Mouse (Mus musculus): Measurements from ENCODE around the gene Fam227b.

Gene Fam227b

DNA sequence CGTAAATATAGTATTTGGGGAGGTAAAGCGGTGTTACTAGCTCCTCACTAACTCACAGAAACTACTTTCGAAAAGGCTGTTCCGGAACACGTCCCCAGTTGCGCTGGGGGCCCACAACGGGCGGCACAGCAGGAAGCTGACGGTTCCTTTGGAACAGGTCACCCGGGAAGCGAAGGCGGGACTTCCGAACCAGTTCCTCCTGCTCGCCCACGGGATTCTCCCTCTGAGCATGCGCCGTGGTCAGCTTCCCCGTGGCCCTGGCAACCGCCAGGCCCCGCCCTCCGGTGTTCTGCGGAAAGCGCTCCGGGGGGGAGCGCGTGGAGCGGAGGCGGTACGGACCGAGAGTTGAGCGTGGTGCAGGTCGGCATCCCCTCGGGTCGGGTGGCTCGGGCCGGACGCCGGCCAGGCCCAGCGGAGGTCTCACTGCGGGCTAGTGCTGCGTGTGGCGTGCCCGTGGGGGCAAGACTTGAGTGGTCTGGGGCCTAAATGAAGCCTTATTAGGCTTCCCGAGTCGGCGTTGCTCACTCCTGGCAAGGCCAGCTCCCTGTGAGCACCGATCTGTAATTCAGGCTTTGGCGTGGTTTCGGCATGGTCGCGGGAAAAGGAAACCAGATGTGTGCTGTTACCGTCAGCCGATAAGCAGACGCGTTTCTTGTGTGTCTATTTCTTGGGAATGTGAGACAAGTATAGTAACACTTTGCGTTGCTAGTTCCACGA lies at the start of gene Fam227b, which contains the start of gene Dtwd1:
Gene Fam227b, minus strand, starts transcription at position 150 of the 717 bp plus-strand sequence.
Gene Dtwd1, plus strand, starts transcription at position 287 of the 717 bp plus-strand sequence.
- DNase-seq = peak; percentile 98

DNA sequence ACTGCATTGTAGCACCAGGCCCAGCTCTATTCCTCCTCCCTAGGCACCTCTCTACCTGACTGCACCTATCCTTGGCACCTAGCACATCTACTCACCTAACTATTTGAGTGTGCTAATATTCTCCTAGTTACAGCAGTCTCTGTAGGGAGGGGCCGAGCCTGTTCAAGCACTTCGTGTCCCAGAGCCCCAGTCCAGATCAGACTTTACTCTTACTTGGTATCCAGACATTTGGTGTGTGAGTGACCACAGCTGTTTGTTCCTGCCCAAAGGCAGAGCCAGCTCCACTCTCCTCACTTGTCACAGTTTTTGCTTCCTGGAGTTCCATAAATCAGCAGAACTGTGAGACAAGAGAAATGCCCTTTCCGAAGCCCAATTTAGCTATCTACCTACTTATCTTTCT lies 47.2 kb upstream of the Fam227b start:
- no peak for DNase-seq

DNA sequence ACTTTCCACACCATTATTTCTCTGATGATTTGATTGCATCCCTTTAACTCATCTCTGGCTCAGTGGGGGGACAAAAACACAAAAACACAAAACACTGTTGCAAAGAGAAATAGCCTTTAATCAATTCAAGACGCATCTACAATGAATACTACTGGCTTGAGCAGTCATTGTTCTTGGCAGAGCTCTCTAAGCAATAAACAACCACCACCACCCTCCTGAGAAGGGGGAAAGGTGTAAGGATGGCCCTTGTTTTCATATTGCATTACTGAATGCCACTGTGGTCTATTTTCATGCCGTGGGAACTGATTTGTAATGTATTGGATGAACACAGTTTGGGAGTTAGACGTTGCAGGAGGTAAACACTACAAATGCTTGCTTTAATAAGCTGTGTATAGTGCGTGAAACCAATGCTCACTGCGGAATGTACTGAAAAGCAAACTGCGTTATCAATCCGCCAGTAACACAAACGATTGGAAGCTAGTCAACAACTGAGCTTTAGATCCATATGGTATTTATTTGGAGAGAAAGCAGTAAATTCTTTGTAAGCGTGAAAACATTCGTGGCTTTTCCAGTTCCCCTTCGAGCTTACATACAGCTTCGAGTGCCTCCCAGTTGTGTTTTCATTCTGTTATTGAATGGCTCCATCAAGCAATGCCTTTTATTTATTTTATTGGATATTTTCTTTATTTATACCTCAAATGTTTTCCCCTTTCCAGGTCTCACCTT lies 44.0 kb upstream of the Fam227b start:
- no peak for DNase-seq

DNA sequence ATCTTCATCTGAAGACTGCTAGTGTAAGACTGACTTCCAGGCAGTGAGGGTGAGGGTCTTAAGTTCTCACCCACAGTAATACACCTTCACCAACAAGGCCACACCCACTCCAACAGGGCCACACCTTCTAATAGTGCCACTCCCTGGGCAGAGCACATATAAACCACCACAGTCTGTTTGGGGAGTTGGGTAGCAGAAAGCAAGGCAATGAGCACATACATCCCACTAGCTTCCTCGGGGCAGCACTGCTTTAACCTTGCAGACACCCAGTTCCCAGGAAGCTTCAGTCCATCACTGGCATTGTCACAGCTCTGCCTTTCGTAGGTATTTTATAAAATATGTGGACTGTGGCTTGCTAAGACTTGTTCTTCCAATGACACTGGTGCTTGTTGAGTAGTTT lies 40.3 kb upstream of the Fam227b start:
- DNase-seq = no peak

DNA sequence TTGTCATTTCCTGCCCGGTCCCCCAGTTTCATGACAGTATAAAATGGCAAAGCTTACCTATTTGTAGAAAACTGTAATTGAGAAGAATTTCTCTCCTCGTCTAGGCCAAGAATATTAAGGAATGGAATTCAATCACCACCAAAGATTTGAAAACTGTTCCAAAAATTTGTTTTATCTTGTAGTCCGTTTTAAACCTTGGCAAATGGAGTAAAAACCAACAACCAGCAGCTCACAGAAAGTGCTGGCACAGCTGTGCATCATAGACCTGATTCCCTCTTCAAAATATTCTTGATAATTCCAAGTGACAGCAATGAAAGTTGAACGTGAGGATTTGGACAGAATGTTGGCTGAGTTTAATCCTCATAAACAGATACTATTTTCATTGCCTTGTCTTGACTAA lies 39.5 kb upstream of the Fam227b start:
- no peak for DNase-seq

DNA sequence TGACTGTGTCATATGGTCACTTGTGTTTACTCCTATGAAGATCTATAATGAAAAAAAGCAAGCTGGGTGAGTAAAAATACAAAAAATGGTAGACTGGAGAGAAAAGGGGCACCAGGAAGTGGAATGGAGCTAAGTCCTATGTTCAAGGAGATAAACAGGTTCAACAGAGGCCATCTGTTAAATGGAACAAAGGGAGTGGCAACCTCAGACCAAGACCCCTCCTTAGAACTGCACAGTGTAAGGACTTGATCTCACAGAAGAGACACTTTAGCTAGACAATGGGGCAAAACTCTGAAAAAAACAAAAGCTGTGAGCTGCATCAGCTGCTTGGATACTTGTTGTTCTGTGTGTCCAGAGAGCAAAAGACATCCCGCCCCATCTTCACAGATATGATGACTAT lies 19.6 kb upstream of the Fam227b start:
- DNase-seq = no peak

DNA sequence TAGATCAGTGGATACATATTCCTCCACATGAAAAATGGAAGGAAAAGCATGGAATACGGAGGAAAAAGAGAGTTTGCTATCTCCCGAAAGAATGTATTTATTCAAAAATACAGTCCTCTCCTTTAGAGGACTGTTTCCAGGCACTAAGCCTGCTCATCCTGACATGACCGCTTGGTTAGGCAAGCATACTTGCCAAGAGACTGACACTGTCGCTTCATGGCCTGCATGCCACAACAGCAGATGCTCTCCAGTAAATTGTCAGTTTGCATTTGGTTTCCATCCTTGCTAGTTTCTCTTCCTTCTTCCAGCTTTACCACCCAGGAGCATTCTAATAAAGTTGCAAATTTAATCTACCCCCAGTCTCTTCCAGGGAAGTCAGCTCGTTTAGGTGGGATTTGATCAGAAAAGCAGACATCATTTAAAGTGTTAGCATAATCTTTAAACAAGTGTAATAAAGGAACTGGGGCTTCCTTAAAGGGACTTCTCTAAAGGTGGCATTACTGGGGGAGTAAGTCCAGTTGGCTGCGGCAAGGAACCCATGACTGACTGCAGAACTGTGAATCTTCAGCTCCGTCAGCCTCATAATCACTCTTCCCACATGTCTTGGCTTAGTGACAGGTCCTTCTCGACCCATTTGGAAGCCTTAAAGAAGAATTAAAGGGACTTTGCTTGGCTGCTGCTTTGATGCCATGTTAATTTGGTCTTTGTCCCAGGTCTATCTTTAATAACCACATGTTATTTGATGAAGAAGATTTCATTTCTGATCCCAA lies 15.2 kb upstream of the Fam227b start:
- no peak for DNase-seq

DNA sequence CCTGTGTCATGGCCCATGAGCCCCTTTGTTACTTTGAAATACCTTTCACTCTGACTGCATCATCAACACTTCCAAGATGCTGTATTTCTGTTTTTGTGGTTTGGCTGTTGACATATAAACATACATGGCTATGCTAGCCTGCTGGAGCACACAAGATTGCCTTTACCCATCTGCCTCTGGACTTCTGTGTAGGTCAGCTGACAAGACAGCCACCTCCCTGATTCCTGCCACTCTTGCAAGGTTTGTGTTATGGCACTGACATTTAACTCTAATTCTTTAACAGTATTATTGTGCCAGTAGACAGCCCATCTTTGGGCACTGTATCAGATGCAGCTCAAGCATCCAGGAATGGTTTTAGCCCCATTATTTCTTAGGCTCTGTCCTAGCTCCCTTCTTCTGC lies 14.5 kb upstream of the Fam227b start:
- no peak for DNase-seq

DNA sequence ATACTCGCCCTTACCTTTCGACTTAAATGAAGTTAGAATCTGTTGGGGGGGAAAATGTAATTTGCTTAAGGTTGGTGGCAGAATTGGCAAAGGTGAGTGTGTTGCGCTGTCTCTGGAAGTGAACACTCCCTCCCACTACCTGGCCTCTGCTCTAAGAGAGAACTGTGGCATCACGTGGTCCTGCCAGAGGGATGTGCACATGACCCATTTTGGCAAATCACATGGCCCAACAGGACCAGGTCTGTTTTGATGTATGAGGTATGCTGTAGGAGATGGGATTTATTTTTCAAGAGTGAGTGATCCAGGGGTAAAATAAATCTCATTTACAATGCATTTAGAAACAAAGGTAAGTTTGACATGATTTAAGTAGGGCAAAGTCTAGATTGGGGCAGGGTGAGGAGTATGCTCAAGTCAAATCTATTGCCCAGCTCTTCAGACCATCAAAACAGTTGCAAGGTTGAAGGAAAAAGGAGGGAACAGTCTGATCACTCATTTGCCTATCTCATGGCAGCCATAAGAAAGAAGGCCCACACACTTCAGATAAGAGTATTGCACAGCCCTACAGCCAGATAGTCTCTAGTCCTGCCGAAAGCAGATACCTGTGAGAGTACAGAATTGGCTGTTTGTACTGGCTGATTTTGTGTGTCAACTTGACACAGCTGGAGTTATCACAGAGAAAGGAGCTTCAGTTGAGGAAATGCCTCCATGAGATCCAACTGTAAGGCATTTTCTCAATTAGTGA lies 13.6 kb upstream of the Fam227b start:
- no peak for DNase-seq

DNA sequence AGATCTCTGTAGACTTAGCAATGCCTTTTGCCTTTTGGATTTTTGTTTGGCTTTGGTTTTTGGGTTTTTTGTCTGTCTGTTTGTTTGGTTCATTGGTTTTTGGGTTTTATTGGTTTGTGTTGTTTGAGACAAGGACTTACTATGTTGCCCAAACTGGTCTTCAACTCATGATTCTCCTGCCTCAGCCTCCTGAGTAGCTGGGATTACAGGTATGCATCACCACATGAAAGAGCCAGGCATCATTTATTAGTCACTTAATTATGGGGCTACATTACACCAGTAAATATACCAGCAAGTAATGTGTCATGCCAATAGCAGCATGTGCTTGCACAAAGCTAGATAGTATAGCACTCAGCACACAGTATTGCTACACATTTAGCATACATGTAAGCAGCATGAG lies 4.1 kb downstream of the Fam227b start:
- no peak for DNase-seq

DNA sequence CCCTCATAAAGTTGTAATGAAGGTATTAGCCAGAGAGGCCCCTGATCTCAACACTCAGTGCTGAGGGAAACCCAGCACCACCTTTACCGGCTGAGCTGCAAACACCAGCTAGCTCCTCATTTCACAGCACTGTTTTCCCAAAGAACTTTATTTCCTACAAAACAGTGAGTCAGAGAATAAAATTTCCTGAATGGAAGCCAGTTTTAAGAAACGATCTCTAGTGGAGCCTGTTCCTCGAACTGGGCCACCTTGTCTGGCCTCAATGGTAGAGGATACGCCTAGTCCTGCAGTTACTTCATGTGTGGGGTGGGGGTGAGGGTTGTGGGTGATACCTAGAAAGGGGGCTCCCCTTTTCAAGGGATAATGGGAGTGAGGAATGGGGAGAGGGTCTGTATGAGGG lies 57.2 kb downstream of the Fam227b start:
- no peak for DNase-seq

DNA sequence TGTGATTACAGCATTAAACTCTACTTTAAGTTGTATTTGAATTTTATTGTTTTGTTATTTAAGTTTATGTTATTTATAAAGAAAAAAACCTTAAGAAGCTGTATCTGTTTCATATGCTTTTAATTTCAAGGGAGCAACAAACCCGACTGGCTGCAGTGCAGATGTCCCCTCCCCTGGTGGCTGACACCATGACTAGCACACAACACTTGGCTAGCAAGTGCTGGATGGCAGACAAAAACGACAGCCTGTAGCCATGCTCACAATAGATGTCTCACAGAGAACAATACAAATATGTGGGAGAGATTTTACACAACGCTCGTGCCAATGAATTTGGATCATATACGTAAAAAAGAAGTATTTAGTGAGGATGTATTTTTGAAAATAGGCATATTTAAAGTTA lies 61.4 kb downstream of the Fam227b start:
- DNase-seq = peak; percentile 14

DNA sequence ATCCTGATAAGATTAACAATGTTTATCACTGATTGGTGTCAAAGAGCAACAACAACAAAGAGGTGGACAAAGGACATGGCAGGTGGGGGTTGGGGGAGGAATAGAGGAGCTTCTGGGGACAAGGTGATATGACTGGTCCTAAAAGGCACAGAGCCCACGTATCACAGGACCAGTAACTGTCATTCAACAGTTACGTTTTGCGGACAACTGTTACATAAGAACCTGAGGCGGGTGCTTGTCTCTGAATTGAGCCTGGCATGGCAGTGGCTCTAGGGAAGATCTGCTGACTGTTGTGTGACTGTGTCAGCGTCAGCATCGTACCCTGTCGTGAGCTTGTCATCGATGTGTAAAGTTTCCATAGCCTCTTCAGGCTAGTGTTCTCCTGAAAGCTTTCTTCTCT lies 65.6 kb downstream of the Fam227b start:
- no peak for DNase-seq

DNA sequence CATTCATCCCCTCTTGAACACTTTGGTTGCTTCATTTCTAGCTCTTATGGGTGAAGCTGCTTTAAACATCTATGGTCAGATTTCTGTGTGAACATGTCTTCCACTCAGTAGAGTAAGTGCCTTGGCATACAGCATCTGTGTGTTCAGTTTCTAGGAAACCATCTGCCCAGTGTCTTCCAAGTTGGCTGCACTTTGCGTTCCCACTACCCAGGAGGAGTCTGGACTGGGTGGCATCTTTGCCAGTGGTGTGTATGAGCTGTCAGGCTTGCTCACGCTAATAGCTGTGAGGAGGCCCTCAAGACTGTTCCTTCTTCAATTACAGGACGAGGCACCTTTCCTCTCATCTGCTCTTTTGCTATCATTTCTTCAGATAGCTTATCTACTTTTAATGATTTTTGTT lies 67.5 kb downstream of the Fam227b start:
- peak; percentile 48 for DNase-seq

DNA sequence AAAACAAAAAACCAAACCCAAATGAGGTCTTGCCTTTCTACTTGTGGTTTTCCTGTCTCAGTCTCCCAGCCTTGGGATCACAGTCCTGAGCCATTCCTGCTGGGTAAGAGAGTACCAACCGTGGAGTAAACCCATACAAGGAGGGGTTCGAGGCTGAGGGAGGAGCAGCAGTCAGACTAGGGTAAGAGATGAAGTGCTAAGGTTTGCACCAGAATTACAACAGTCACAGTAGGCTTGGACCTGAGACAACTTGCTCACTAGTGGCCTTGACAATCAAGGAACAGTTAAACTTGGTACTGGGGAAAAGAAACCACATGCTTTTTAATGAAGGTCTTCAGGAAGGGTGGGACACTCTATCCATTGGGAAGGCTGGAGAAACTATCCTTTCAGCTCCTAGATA lies 72.7 kb downstream of the Fam227b start:
- no peak for DNase-seq

DNA sequence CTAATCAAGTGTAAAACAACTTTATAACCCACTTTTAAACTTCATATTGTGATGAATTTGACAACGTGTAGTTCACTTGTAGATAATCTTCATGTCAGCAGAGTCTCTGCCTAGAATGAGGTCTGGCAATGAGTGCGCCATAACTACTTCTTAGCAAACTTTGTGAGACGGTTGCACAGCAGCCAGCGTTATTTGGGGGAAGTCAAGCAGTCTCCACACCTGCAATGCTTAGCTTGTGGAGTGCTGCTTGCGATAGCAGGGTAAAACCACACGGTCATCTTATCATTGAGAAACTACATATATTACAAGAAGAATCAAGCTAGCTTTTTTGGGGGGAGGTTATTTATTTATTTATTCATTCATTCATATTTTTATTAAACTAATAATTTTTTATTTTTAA lies 75.3 kb downstream of the Fam227b start:
- DNase-seq = no peak

DNA sequence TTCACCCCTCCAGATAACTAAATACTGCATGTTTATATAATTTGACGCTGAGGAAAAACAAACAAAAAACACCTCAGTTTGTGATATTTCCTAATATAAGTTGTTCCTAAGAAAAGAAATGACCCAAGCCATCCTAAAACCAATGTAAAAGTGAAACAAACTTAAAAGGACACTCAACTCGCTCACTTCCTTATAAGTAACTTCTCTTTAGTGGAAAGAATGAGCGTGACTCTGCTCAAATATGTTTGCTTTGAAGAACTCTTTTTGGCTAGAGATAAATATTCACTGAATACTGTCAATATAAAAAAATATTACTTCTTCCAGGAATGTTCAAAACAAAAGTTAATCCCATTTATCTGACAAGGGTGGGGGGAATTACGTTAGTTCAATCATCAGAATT lies 78.1 kb downstream of the Fam227b start:
- DNase-seq = no peak

DNA sequence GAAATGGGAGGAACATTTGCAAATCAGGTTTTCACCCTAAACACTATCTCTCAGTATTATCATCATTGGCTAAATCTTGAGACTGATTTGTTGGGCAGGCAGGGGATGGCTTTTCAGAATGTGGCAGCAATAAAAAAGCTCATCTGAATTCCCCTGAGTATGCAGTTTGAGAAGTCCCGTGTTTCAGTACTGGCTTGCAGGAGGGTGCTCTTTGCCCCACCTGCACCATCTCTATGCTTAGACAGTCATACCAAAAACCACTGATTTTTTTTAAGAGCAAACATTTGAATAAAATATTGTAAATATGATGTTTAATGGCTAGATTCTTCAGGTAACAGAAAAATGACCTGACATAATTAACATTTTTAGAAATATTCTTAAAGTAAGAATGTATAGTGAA lies 82.1 kb downstream of the Fam227b start:
- DNase-seq = no peak

DNA sequence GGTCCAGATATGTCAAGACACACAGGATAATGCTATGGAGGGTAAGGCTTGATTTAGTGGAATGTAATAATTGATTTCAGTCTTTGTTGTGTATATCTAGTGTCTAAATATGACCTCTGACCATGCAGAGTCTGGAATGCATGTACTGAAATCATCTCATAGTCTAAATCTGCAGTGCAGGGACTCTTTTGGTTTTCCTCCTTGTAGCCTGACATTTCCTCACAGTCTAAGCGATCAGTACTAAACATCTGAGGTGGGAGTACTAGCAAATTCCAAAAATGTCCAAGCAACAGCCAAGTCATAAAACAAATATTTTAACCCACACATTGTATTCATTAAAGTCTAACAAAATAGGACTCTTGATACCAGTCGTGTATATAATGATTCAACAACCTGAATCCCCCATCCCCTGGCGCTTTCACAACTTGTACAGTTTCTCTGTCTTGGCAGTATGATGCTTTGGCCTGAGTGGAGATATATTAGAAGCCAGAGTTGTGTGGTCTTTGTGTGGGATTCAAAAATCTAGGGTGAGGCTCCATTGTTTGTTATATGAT lies 86.4 kb downstream of the Fam227b start:
- DNase-seq = no peak

DNA sequence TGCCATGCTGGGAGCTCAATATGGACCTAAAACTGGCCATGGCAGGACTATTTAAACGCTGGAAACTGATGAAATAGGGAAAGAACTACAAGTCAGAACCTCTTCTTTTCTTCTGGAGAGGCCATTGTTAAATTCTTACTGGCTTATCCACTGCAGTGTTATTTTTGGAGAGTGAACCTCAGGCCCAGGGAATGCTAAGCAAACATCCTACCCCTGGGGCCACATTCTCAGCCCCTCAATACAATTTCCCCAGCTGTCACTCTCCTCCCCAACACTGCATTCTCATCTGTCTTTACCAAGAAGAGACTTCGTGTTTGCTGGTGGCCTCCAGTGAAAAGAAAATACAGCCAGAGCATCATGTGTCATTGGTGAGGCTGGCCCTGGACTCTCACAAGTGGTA lies 87.0 kb downstream of the Fam227b start:
- no peak for DNase-seq

DNA sequence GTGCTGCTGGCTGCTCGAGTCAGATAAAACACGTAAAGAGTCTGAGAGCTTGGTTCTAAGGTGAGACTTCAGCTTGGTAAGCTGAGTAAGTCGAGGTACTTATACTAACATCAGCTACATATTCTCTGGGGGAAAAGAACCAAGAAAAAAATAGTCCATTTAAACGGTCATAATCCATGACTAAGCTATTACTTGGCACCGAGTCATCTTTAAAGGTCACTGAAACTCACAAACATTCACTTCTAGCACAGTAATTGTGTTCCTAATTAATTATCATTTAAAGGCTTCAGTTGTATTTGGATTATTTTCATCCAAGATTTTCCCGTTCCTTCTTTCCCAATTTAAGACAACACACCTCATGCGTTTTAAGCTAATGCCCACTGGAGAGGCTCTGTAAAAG lies 88.9 kb downstream of the Fam227b start:
- no peak for DNase-seq

DNA sequence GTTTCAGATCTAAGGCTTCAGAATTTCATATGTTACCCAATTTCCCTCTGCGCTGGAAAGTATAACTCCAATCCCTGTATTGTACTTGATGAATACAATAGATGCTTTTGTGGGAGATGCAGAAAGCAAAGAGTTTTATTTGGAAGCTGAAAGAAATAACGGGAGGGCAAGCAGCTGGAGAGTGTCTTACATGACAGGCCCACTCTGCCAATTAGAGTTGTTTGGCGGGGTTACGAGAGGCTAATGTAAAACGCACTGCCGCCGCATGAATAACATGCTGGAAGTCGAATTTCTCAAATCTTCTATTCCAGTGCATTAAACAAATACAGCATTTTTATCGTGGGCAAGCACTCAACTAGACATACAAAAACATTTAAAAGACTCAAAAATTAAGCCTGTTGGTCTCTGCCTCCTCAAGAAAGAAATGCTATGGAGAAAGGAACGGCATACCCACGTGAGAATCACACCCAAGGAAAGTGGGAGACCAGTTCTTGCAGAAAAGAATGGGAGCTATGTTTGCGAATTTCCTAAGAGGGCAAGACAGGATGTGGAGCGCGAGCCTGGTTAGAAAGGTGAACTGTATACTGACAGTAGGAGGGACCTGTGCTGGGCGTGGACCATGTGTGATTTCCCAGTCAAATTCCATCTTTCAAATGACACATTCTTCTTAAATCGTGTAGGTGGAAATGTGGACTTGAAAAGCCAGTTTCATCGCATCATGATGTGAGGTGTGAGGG lies 90.6 kb downstream of the Fam227b start:
- DNase-seq = no peak
